Mouse (Mus musculus) bone marrow macrophage, adult 2 months (primary cell): ENCODE measurements at regions not wholly inside any gene's neighbourhood (a gene's known extent, or its start where the extent isn't known, plus 50 kb on each side); places are given as distances from the start of the nearest gene placed in this dataset.

ENCODE experiments used
- CTCF ChIP-seq: IDR thresholded peaks from 2 replicates; pipeline ENCODE4 v1.5.1; 2012; ENCODE audit warnings: low read depth, mild to moderate bottlenecking, low read length, moderate library complexity
- POLR2A ChIP-seq: IDR thresholded peaks from 2 replicates; pipeline ENCODE4 v1.6.1; 2012; ENCODE audit warnings: mild to moderate bottlenecking, low read depth, low read length, borderline replicate concordance

- TF ChIP-seq CTCF: no peak
- TF ChIP-seq POLR2A: no peak
Observed at GRCm38 (mm10) chr6:139295701-139296100, 206.1 kb downstream of the Rergl start.
